Mouse (Mus musculus): ENCODE results near the gene Retsat. TPM values are rescaled to one million over a fixed set of nuclear protein-coding genes. Genes with fewer than 3 reads are reported as not detected.

The Retsat gene
- polyA plus RNA-seq, 1 experiment from 2014 or later: 5.9 TPM

GRCm38 (mm10) chr6:72597083-72597874, 996 bp upstream of the Retsat start:
- 43% methylated on average over 13 of the region's 13 CpGs for WGBS
- H3K36me3 ChIP-seq (ENCODE audit: control insufficient read depth, insufficient read depth, low read length): no peaks in the 10 kb centered on the region
- H3K27me3 ChIP-seq (ENCODE audit: control insufficient read depth, insufficient read depth, low read depth, low read length): no peaks in the 10 kb centered on the region
- H3K4me3 ChIP-seq (ENCODE audit: low read depth, low read length): peak overlapping the region; percentile 72
- ATAC-seq: 0 out of 2 replicates have a peak, but pooled peaks have one; percentile 1
- peak overlapping the region; percentile 81 for H3K9ac ChIP-seq (ENCODE audit: low read depth, low read length)
- no peak overlapping the region; the same call in 1 of the 2 replicates for H3K27ac ChIP-seq (ENCODE audit: low read length)
- no peaks in the 10 kb centered on the region for H3K9me3 ChIP-seq (replicated peaks; ENCODE audit: control insufficient read depth, low read length, poor library complexity, severe bottlenecking)
- H3K4me1 ChIP-seq (ENCODE audit: control insufficient read depth, insufficient read depth, low read length): peaks cover 11% of the 10 kb centered on the region
- peak overlapping the region; percentile 87 for H3K4me2 ChIP-seq (ENCODE audit: low read length)

- Histone ChIP-seq H3K4me1 (ENCODE audit: control insufficient read depth, insufficient read depth, low read length) (peaks cover 11% of the 10 kb centered on the region), H3K27me3 (ENCODE audit: control insufficient read depth, insufficient read depth, low read depth, low read length) (no peaks in the 10 kb centered on the region), H3K9me3 (replicated peaks; ENCODE audit: control insufficient read depth, low read length, poor library complexity, severe bottlenecking) (no peaks in the 10 kb centered on the region), H3K36me3 (ENCODE audit: control insufficient read depth, insufficient read depth, low read length) (no peaks in the 10 kb centered on the region), H3K4me2 (ENCODE audit: low read length) (peak overlapping the region; percentile 87), H3K4me3 (ENCODE audit: low read depth, low read length) (peak overlapping the region; percentile 72), H3K27ac (ENCODE audit: low read length) (peak overlapping the region; percentile 43), H3K9ac (ENCODE audit: low read depth, low read length) (peak overlapping the region; percentile 81; the same call in 1 of the 2 replicates)
- peak; percentile 7; the same call in 1 of the 2 replicates for ATAC-seq
- WGBS: 45% methylated on average over 12 of the region's 12 CpGs
Observed at GRCm38 (mm10) chr6:72598791-72599557, 699 bp downstream of the Retsat start.

GRCm38 (mm10) chr6:72600216-72600615, 1.9 kb downstream of the Retsat start:
- no peak overlapping the region for H3K9ac ChIP-seq (ENCODE audit: low read depth, low read length)
- no peak overlapping the region for H3K4me3 ChIP-seq (ENCODE audit: low read depth, low read length)
- no peaks in the 10 kb centered on the region for H3K9me3 ChIP-seq (replicated peaks; ENCODE audit: control insufficient read depth, low read length, poor library complexity, severe bottlenecking)
- H3K27me3 ChIP-seq (ENCODE audit: control insufficient read depth, insufficient read depth, low read depth, low read length): no peaks in the 10 kb centered on the region
- H3K36me3 ChIP-seq (ENCODE audit: control insufficient read depth, insufficient read depth, low read length): 0 out of 2 replicates have a peak, but pooled peaks cover 2% of the 10 kb centered on the region
- no peak overlapping the region for H3K4me2 ChIP-seq (ENCODE audit: low read length)
- no peak for ATAC-seq
- no peak overlapping the region for H3K27ac ChIP-seq (ENCODE audit: low read length)
- peaks cover 11% of the 10 kb centered on the region for H3K4me1 ChIP-seq (ENCODE audit: control insufficient read depth, insufficient read depth, low read length)
- WGBS: 85% methylated on average over 6 of the region's 6 CpGs

- no peak overlapping the region for H3K4me3 ChIP-seq (ENCODE audit: low read depth, low read length)
- no peak overlapping the region for H3K4me2 ChIP-seq (ENCODE audit: low read length)
- no peak overlapping the region for H3K9ac ChIP-seq (ENCODE audit: low read depth, low read length)
- 89% methylated on average over 12 of the region's 12 CpGs for WGBS
- ATAC-seq: no peak
- no peaks in the 10 kb centered on the region for H3K9me3 ChIP-seq (replicated peaks; ENCODE audit: control insufficient read depth, low read length, poor library complexity, severe bottlenecking)
- no peaks in the 10 kb centered on the region for H3K27me3 ChIP-seq (ENCODE audit: control insufficient read depth, insufficient read depth, low read depth, low read length)
- no peak overlapping the region for H3K27ac ChIP-seq (ENCODE audit: low read length)
- H3K36me3 ChIP-seq (ENCODE audit: control insufficient read depth, insufficient read depth, low read length): 0 out of 2 replicates have a peak, but pooled peaks cover 2% of the 10 kb centered on the region
- peaks cover 11% of the 10 kb centered on the region for H3K4me1 ChIP-seq (ENCODE audit: control insufficient read depth, insufficient read depth, low read length)
Observed at GRCm38 (mm10) chr6:72600771-72601170, 2.5 kb downstream of the Retsat start.

GRCm38 (mm10) chr6:72601732-72602131, 3.5 kb downstream of the Retsat start:
- ATAC-seq: no peak
- Histone ChIP-seq H3K4me2 (ENCODE audit: low read length) (no peak overlapping the region), H3K9ac (ENCODE audit: low read depth, low read length) (no peak overlapping the region), H3K4me3 (ENCODE audit: low read depth, low read length) (no peak overlapping the region), H3K27ac (ENCODE audit: low read length) (no peak overlapping the region), H3K36me3 (ENCODE audit: control insufficient read depth, insufficient read depth, low read length) (peaks cover 3% of the 10 kb centered on the region; the same call in 1 of the 2 replicates), H3K27me3 (ENCODE audit: control insufficient read depth, insufficient read depth, low read depth, low read length) (no peaks in the 10 kb centered on the region), H3K4me1 (ENCODE audit: control insufficient read depth, insufficient read depth, low read length) (peaks cover 10% of the 10 kb centered on the region), H3K9me3 (replicated peaks; ENCODE audit: control insufficient read depth, low read length, poor library complexity, severe bottlenecking) (no peaks in the 10 kb centered on the region)
- WGBS: 55% methylated on average over 1 of the region's 1 CpGs

GRCm38 (mm10) chr6:72604066-72604465, 5.8 kb downstream of the Retsat start:
- no peak overlapping the region for H3K9ac ChIP-seq (ENCODE audit: low read depth, low read length)
- H3K4me1 ChIP-seq (ENCODE audit: control insufficient read depth, insufficient read depth, low read length): no peaks in the 10 kb centered on the region
- no peaks in the 10 kb centered on the region for H3K9me3 ChIP-seq (replicated peaks; ENCODE audit: control insufficient read depth, low read length, poor library complexity, severe bottlenecking)
- no peak for ATAC-seq
- H3K4me2 ChIP-seq (ENCODE audit: low read length): no peak overlapping the region
- H3K4me3 ChIP-seq (ENCODE audit: low read depth, low read length): no peak overlapping the region
- WGBS: 90% methylated on average over 2 of the region's 2 CpGs
- no peaks in the 10 kb centered on the region for H3K27me3 ChIP-seq (ENCODE audit: control insufficient read depth, insufficient read depth, low read depth, low read length)
- no peak overlapping the region for H3K27ac ChIP-seq (ENCODE audit: low read length)
- H3K36me3 ChIP-seq (ENCODE audit: control insufficient read depth, insufficient read depth, low read length): peaks cover 12% of the 10 kb centered on the region

- no peak overlapping the region for H3K9ac ChIP-seq (ENCODE audit: low read depth, low read length)
- no peaks in the 10 kb centered on the region for H3K9me3 ChIP-seq (replicated peaks; ENCODE audit: control insufficient read depth, low read length, poor library complexity, severe bottlenecking)
- 74% methylated on average over 4 of the region's 4 CpGs for WGBS
- H3K27ac ChIP-seq (ENCODE audit: low read length): no peak overlapping the region
- peaks cover 21% of the 10 kb centered on the region for H3K36me3 ChIP-seq (ENCODE audit: control insufficient read depth, insufficient read depth, low read length)
- no peak overlapping the region for H3K4me2 ChIP-seq (ENCODE audit: low read length)
- H3K27me3 ChIP-seq (ENCODE audit: control insufficient read depth, insufficient read depth, low read depth, low read length): no peaks in the 10 kb centered on the region
- no peaks in the 10 kb centered on the region for H3K4me1 ChIP-seq (ENCODE audit: control insufficient read depth, insufficient read depth, low read length)
- no peak overlapping the region for H3K4me3 ChIP-seq (ENCODE audit: low read depth, low read length)
- no peak for ATAC-seq
Observed at GRCm38 (mm10) chr6:72607060-72607459, 8.8 kb downstream of the Retsat start.

- H3K4me3 ChIP-seq (ENCODE audit: low read depth, low read length): no peak overlapping the region
- H3K27me3 ChIP-seq (ENCODE audit: control insufficient read depth, insufficient read depth, low read depth, low read length): no peaks in the 10 kb centered on the region
- no peak for ATAC-seq
- H3K36me3 ChIP-seq (ENCODE audit: control insufficient read depth, insufficient read depth, low read length): peaks cover 21% of the 10 kb centered on the region
- no peak overlapping the region for H3K4me2 ChIP-seq (ENCODE audit: low read length)
- H3K9me3 ChIP-seq (replicated peaks; ENCODE audit: control insufficient read depth, low read length, poor library complexity, severe bottlenecking): no peaks in the 10 kb centered on the region
- 93% methylated on average over 5 of the region's 5 CpGs for WGBS
- no peak overlapping the region for H3K9ac ChIP-seq (ENCODE audit: low read depth, low read length)
- H3K27ac ChIP-seq (ENCODE audit: low read length): no peak overlapping the region
- no peaks in the 10 kb centered on the region for H3K4me1 ChIP-seq (ENCODE audit: control insufficient read depth, insufficient read depth, low read length)
Observed at GRCm38 (mm10) chr6:72607676-72608075, 9.4 kb downstream of the Retsat start.
